Mouse (Mus musculus) embryonic facial prominence, embryonic 10.5 days (tissue): ENCODE results near the gene Rps6kb2. TPM values are rescaled to one million over a fixed set of nuclear protein-coding genes. Genes with fewer than 3 reads are reported as not detected.
A peak's percentile ranks its signal among the peaks of the same experiment; 100 is the strongest.

ENCODE experiments used
- DNase-seq: peaks from one replicate; pipeline ENCODE4 v3.0.0-alpha.2; 2017; ENCODE audit warnings: low spot score
- H3K27ac ChIP-seq: fragments of 300-500 bp; sonication (generic); replicated peaks from 2 replicates; pipeline ENCODE4 v1.5.1; 2016; ENCODE audit warnings: mild to moderate bottlenecking
- H3K27me3 ChIP-seq: fragments of 300-500 bp; sonication (generic); replicated peaks from 2 replicates; pipeline ENCODE4 v1.6.1; 2016; ENCODE audit warnings: low read depth, mild to moderate bottlenecking; ENCODE audit not compliant: poor library complexity, severe bottlenecking
- H3K36me3 ChIP-seq: fragments of 300-500 bp; sonication (generic); replicated peaks from 2 replicates; pipeline ENCODE4 v1.6.1; 2016; ENCODE audit warnings: mild to moderate bottlenecking, moderate library complexity
- H3K4me1 ChIP-seq: fragments of 300-500 bp; sonication (generic); 2 replicates; pipeline ENCODE4 v1.6.1; 2016
- H3K4me3 ChIP-seq: fragments of 300-500 bp; sonication (generic); 2 replicates; pipeline ENCODE4 v1.5.1; 2016; ENCODE audit warnings: mild to moderate bottlenecking, moderate library complexity
- H3K9me3 ChIP-seq: fragments of 300-500 bp; sonication (generic); 2 replicates; pipeline ENCODE4 v1.6.1; 2016; ENCODE audit warnings: mild to moderate bottlenecking
- WGBS: fragments of 180-500 bp; shearing (Covaris S2); methylation state at CpG from one replicate; pipeline ENCODE4 v1.1.7; 2016; 5-methylcytosine and 5-hydroxymethylcytosine counted together
- polyA plus RNA-seq: library from polyadenylated mRNA; unstranded; fragments of >200 nt; fragmentation: Nextera tagmentation; extraction: Ambion mirVana; gene quantifications from 2 replicates; pipeline ENCODE4 v1.2.1, GENCODE M21; 2016

Rps6kb2 gene
- polyA plus RNA-seq, 1 experiment from 2014 or later = 66.1 TPM

DNA sequence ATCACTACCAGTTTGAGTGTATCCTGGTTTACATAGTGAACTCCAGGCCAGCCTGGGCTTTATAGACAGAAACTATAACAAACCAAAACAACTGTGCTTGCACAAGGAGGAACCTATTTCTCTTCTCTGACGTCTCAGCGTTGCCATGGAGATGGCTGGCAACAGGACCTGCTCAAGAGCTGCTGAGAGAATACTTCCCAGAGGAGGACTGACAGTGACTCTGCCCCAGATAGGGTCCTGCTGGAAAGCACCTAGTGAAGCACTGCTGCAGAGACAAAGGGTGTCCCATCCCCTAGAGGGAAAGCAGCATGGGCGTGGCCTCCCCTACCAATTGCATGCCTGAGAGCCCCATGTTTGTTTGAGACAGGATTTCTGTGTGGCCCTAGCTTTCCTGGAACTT is 18.7 kb upstream of the Rps6kb2 start:
- no peaks in the 10 kb centered on the region for H3K36me3 ChIP-seq
- H3K27me3 ChIP-seq = no peaks in the 10 kb centered on the region; the same call in 1 of the 2 replicates
- DNase-seq = no peak
- no peak overlapping the region for H3K27ac ChIP-seq
- no peak overlapping the region for H3K4me3 ChIP-seq
- peaks cover 27% of the 10 kb centered on the region for H3K4me1 ChIP-seq
- H3K9me3 ChIP-seq = no peaks in the 10 kb centered on the region
- WGBS = 46% methylated on average over 3 of the region's 3 CpGs

DNA sequence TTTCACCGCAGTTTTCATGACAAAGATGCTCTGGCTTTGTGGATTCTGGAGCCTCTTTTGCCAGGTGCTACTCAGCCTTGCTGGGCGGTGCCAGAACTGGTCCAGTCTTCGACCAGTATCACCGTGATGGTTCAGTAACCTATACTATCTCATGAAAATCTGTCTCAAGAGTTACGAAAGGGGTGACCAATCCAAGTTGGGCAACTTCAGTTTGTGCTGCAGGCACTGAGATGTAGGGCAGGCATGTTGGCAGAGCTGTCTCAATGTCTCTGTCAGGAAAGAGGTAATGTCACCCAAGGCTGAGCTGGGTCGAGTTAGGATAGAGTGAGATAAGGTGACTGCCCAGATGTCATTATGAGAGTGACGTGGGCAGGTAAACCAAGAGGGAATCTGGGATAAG is 17.3 kb upstream of the Rps6kb2 start:
- Histone ChIP-seq H3K4me1 (peaks cover 29% of the 10 kb centered on the region), H3K36me3 (no peaks in the 10 kb centered on the region), H3K27me3 (no peaks in the 10 kb centered on the region; the same call in 1 of the 2 replicates), H3K4me3 (no peak overlapping the region), H3K27ac (no peak overlapping the region), H3K9me3 (no peaks in the 10 kb centered on the region)
- 89% methylated on average over 7 of the region's 7 CpGs for WGBS
- DNase-seq = no peak

DNA sequence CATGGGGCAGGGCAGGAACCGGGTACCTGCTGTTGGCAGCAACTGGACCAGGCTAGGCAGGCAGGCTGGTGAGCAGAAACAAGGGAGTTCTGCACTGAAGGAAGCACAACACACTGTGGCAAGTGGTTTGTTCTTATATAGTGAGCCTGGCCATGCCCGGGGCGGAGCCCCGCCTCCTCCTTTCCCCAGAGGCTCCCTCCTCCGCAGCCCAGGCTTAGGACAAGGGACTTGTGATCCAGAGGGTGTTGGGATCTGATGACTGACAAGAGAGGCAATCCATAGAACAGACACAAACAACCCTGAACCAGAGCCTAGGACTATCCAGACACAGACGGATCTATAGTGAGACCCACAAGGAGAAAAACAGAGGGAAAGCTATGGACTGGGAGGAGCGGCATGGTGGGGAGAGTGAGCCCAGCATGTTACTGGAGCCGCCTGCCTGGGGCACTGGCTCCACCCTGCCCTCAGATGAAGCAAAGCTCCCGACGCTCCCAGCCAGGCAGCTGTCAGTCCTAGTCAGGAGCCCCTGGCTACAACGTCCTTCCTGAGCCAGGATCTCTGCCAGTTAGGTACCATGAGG is 12.3 kb upstream of the Rps6kb2 start, which contains the start of gene Carns1:
Carns1 (minus strand) TSS at position 112 of the 580 bp plus-strand sequence.
- H3K36me3 ChIP-seq = no peaks in the 10 kb centered on the region
- DNase-seq = peak; percentile 42
- H3K4me1 ChIP-seq = peaks cover 36% of the 10 kb centered on the region
- H3K27me3 ChIP-seq = peaks cover 20% of the 10 kb centered on the region
- 5% methylated on average over 11 of the region's 11 CpGs for WGBS
- peak within 1 kb of the TSS; percentile 40 for H3K4me3 ChIP-seq
- H3K27ac ChIP-seq = peak within 1 kb of the TSS; percentile 36; the same call in 1 of the 2 replicates
- no peaks in the 10 kb centered on the region for H3K9me3 ChIP-seq

DNA sequence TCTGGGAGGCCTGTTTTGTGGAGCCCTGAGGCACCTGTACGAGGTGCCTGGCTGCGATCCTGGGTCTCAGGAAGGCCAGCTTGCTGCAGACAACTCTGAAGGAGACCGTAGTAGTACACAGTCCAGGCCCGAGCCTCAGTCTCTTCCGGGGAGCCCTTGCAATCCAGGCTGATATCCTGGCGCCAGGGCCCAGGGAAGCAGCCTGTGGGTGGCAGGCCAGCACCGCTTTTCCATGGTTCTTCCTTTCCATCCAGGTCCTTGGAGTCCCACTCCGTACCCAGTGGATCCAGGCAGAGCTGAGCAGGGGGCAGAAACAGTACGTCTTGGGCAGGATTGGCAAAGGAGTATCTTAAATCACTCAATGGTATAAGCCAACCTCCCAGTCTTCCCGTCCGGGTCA is 9.8 kb upstream of the Rps6kb2 start:
- H3K36me3 ChIP-seq = no peaks in the 10 kb centered on the region
- H3K9me3 ChIP-seq = no peaks in the 10 kb centered on the region
- DNase-seq = no peak
- H3K27ac ChIP-seq = 0 out of 2 replicates have a peak overlapping the region, but pooled peaks have one; percentile 2
- H3K4me3 ChIP-seq = no peak overlapping the region
- H3K27me3 ChIP-seq = peaks cover 20% of the 10 kb centered on the region
- 60% methylated on average over 11 of the region's 11 CpGs for WGBS
- peaks cover 46% of the 10 kb centered on the region for H3K4me1 ChIP-seq

DNA sequence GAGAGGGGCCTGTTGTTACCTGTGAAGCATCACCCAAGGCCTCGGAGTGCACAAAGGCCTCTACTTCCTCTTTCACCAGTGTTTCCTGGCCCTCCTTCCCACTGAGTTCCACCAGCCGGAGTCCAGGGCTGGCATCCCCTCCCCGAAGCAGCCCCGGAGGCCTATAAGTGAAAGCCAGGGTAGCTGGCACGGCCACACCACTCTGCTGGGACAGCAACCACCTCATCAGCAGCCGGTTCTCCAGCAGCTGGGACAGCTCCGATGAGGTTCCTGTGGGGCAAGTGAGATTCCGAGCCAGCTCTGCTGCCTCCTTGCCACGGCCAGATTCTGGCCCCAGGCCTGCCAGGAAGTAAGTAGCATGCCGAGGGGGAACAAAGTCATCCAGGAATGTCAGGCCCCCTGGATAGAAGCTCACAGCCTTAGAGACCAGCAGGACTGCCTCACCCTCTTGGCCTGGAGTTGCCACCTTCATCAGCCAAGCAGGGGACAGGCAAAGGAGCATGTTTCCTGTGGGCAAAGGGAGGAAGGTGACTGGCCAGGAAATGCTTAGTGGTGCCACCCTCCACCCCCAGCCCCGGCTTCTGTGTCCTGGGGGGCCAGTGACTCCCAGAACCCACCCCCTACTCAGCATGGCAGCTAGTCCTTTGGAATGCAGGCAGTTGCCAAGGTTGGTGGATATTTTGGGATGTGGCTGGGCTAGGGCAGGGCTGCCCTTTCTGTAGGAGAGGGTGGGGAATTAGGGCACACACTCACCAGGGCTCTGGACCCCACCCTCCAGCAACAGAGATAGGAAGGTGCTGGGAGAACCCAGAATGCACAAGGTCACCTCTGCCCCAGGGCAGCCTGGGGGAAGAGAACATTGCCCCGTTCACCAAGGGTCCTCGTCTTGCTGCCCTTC is 8.5 kb upstream of the Rps6kb2 start:
- 63% methylated on average over 13 of the region's 13 CpGs for WGBS

DNA sequence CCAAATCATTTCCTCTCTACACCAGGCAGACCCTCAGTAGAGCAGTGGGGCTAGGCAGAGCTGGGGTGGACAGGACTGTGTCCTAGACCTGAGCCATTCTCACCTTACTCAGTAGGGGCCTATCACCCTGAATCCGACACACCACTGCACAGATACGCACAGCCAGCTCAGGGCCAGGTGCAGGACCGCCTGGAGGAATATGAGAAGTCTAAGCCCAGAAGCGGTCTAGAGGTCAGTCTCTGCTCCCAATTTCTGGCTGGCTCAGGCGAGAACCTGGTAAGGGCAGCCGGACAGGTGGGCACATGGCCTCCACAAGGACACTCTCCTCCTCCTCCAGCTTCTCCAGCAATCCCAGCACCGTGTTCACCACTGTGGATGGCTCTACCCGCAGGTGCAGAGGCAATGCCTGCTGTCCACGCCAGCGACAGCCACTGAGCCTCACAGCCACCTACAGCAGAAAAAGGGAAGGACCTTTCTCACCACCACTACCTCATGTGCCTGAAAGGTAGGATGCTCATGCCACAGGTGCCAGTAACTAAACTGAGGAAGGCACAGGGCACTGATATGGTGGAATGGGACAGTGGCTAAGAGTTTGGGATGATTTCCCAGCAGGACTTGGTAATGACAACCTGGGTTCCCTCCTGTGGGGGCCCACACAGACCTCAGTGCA is 7.7 kb upstream of the Rps6kb2 start:
- H3K27ac ChIP-seq = peak overlapping the region; percentile 92; the same call in 1 of the 2 replicates
- H3K4me3 ChIP-seq = no peak overlapping the region
- no peaks in the 10 kb centered on the region for H3K9me3 ChIP-seq
- H3K27me3 ChIP-seq = peaks cover 20% of the 10 kb centered on the region; the same call in 1 of the 2 replicates
- no peaks in the 10 kb centered on the region for H3K36me3 ChIP-seq
- DNase-seq = no peak
- WGBS = 84% methylated on average over 10 of the region's 10 CpGs
- H3K4me1 ChIP-seq = peaks cover 43% of the 10 kb centered on the region

More for the DNA sequence above, 8.5 kb upstream of the Rps6kb2 start:
- no peak for DNase-seq
- Histone ChIP-seq H3K9me3 (no peaks in the 10 kb centered on the region), H3K36me3 (no peaks in the 10 kb centered on the region), H3K4me3 (no peak overlapping the region), H3K4me1 (peaks cover 46% of the 10 kb centered on the region), H3K27me3 (peaks cover 20% of the 10 kb centered on the region), H3K27ac (peak overlapping the region; percentile 40)

DNA sequence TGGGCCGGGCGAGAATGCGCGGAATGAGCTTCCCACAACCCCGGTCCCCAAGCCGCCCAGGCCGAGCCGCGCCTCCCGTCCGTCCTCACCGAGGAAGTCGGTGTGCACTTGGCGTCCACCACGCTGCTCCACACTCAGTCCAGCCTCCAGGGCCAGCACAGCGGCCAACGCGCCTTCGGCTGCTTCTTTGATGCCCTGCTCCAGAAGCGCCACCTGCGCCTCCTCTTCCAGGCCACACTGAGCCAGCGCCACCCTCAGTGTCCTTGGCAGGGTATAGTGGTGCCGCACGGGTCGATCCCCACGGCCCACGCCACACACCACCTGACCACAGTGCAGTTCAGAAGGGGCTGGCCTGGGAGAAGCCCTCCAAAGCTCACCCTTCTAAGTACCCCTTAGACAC is 6.7 kb upstream of the Rps6kb2 start:
- H3K4me3 ChIP-seq = peak overlapping the region; percentile 63
- peak overlapping the region; percentile 92 for H3K27ac ChIP-seq
- no peaks in the 10 kb centered on the region for H3K36me3 ChIP-seq
- peaks cover 20% of the 10 kb centered on the region; the same call in 1 of the 2 replicates for H3K27me3 ChIP-seq
- peaks cover 33% of the 10 kb centered on the region for H3K4me1 ChIP-seq
- WGBS = 8% methylated on average over 27 of the region's 27 CpGs
- H3K9me3 ChIP-seq = no peaks in the 10 kb centered on the region
- no peak for DNase-seq

DNA sequence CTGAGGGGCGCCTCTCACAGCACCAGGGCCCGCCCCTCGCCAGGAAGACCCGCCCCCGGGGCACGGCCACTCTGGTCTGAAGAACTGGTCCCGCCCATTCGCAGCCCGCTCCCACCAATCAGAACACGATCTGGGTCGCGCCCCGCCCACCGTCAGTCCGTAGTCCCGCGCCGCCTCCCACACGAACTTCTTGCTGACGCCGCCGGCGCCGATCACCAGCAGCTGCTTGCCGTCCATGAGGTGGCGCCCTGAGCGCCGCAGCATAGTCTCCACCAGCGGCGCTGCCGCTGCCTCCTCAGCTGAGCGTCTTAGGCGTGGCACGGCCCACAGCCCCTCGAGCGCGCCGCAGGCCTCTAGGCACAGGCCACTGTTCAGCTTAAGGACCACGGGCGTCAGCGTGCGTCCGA is 6.2 kb upstream of the Rps6kb2 start:
- Histone ChIP-seq H3K4me3 (peak overlapping the region; percentile 63), H3K9me3 (no peaks in the 10 kb centered on the region), H3K27me3 (peaks cover 17% of the 10 kb centered on the region; the same call in 1 of the 2 replicates), H3K4me1 (peaks cover 31% of the 10 kb centered on the region), H3K36me3 (no peaks in the 10 kb centered on the region), H3K27ac (peak overlapping the region; percentile 92)
- DNase-seq = peak; percentile 100
- under 1% methylated on average over 43 of the region's 43 CpGs for WGBS

DNA sequence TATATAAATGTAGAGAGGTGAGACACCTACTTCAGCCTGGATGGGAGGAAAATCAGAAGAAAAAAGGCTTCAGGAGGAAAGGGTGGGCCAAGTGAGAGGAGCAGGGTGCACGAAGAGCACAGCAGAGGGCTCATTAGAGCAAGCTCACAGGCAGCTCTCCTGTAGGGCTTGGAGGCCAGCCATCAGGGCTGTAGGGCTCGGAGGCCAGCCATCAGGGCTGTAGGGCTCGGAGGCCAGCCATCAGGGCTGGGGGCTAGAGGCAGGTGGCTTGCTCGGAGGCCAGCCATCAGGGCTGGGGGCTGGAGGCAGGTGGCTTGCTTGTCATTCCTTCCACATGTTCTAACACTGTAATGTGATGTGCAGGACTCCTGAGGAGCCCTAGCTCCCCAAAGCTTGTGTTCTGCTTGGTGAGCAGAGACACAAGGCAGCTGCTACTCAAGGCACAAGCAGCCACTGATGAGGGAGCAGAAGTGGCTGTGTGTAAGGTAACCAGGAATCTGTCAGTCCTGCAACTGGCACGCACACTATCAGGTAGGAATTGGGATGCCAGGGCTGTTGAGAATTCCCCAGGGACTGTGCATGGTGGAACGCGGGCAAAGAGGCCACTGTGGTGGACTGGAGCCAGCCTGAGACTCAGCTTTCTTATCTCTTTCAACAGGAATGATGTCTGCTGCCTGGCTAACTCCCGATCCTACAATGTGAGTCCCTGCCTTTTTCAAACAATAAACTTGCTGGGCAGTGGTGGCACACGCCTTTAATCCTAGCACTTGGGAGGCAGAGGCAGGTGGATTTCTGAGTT is 3.7 kb upstream of the Rps6kb2 start:
- H3K36me3 ChIP-seq = no peaks in the 10 kb centered on the region
- peaks cover 41% of the 10 kb centered on the region for H3K4me1 ChIP-seq
- no peak overlapping the region for H3K27ac ChIP-seq
- no peaks in the 10 kb centered on the region for H3K9me3 ChIP-seq
- peaks cover 14% of the 10 kb centered on the region; the same call in 1 of the 2 replicates for H3K27me3 ChIP-seq
- DNase-seq = no peak
- no peak overlapping the region for H3K4me3 ChIP-seq
- 83% methylated on average over 9 of the region's 9 CpGs for WGBS

DNA sequence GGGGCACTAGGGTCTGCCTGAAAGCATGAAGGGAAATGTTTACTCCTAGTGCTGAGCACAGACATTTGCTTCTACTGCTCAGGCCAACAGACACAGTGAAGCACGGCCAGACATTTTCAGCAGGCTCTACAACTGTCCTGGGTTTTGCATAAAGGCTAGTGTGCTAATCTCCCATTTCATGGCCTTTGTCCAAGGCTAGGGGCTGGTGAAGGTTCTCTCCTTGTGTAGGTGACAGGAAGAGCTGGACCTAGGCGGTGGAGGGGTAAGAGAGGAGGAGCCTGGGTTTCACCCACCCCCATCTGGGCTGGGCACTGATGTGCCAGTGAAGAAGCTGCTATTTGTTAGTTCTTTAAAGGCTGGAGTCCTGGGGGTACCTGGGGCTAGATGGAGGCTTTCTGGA is 1.6 kb upstream of the Rps6kb2 start:
- peaks cover 20% of the 10 kb centered on the region for H3K4me1 ChIP-seq

DNA sequence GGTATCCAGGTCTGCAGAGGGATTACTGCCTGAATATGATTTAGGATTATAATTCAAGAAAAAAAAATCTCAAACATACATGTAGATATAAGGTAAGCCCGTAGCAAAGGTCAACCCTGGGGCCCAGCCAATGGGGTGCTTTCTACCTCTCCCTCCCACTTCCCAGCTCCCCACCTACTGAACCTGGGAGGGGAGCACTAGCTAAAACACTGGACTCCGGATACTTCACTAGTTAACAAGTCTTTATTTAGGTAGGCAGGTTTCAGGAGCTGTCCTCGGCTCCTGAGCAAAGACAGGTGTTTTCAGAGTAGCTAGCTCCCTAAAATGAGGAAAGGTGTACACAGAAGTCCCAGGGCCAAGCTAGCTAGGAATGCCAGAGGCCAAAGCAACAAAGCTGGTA is 946 bp upstream of the Rps6kb2 start:
- WGBS = 80% methylated on average over 3 of the region's 3 CpGs
- H3K27ac ChIP-seq = peak overlapping the region; percentile 89; the same call in 1 of the 2 replicates
- DNase-seq = no peak
- H3K9me3 ChIP-seq = no peaks in the 10 kb centered on the region
- no peak overlapping the region for H3K4me3 ChIP-seq
- H3K36me3 ChIP-seq = peaks cover 22% of the 10 kb centered on the region
- H3K4me1 ChIP-seq = peaks cover 17% of the 10 kb centered on the region
- H3K27me3 ChIP-seq = no peaks in the 10 kb centered on the region

More for the DNA sequence above, 1.6 kb upstream of the Rps6kb2 start:
- DNase-seq = no peak
- Histone ChIP-seq H3K9me3 (no peaks in the 10 kb centered on the region), H3K4me3 (no peak overlapping the region), H3K36me3 (peaks cover 15% of the 10 kb centered on the region), H3K27me3 (no peaks in the 10 kb centered on the region), H3K27ac (no peak overlapping the region)
- 82% methylated on average over 2 of the region's 2 CpGs for WGBS

DNA sequence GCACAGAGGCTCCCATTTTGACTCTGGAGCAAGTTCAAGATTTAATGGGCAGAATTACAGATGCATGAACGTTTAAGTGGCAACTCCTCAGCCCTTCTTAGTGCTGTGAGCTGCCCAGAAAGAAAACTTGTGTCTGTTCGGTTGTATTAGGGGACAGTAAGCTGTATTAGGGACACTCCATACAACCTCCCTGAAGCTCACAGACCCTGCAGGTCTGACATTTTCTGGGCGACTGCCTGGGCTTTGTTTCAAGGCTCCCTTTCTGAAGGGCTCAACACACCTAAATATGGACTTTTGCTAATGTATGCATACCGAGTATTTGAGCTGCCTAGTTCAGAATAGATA is 361 bp upstream of the Rps6kb2 start:
- Histone ChIP-seq H3K27me3 (no peaks in the 10 kb centered on the region), H3K9me3 (no peaks in the 10 kb centered on the region), H3K36me3 (peaks cover 27% of the 10 kb centered on the region), H3K27ac (peak overlapping the region; percentile 89), H3K4me1 (peaks cover 17% of the 10 kb centered on the region), H3K4me3 (peak overlapping the region; percentile 78)
- WGBS = 36% methylated on average over 4 of the region's 4 CpGs
- DNase-seq = no peak
